Comparison of ENCODE assay signal across 19 mouse cellular contexts in the genomic region with DNA sequence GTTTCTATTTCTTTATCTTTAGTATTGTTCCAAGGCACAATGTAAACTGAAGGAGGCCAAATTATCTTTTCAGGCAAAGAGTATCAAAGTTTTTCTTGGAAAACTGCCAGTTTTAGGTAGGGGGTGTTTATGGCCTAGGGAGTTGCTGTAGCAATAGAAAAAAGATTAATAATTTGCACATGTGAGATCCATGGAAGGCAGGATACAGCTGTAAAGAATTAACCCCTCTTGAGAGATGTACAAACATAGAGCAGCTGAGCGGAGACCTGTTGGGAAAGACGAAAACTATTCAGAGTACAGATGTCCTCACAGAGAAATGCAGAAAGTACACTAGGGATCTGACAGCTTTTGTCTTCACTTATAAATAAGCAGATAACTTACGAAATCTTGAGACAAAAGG.
DNase-seq lines count a peak whose midpoint lies in the region; ATAC-seq and TF ChIP-seq lines count a peak whose summit lies in the region.
"Had no signal": no experiment of that assay in that cellular context is flagged by ENCODE, and none has a peak within 500 bp of the region (broad histone marks: within the 10 kb centered on the region; RNA-seq: fewer than 3 reads in every experiment).

No protein-coding gene starts in this region.

- WGBS in lung, embryonic 14.5 days: 23% methylated on average over 3 of the region's 3 CpGs
- WGBS in embryonic facial prominence, embryonic 10.5 days: 42% methylated on average over 3 of the region's 3 CpGs
- 25% methylated on average over 3 of the region's 3 CpGs for WGBS in intestine, embryonic 16.5 days

- H3K4me2 ChIP-seq in lung, embryonic 14.5 days: no peak overlapping the region
- no peak overlapping the region for H3K4me2 ChIP-seq in intestine, embryonic 16.5 days (ENCODE audit: low read depth, low read length)
- H3K4me2 ChIP-seq: heart, embryonic 11.5 days had no signal

- H3K9ac ChIP-seq in lung, embryonic 14.5 days: no peak overlapping the region
- H3K9ac ChIP-seq in intestine, embryonic 16.5 days (ENCODE audit: low read depth, low read length): no peak overlapping the region

- peak; percentile 68 for ATAC-seq in lung, embryonic 14.5 days (ENCODE audit: insufficient read depth)
- ATAC-seq in intestine, embryonic 16.5 days: peak; percentile 74

- no peak overlapping the region for H3K4me3 ChIP-seq in lung, embryonic 14.5 days (ENCODE audit: low read depth, low read length)
- H3K4me3 ChIP-seq in embryonic facial prominence, embryonic 10.5 days: no peak overlapping the region
- H3K4me3 ChIP-seq in intestine, embryonic 16.5 days (ENCODE audit: low read length): no peak overlapping the region

- DNase-seq in embryo, embryonic 10 days (ENCODE audit: low spot score): peak; percentile 26
- DNase-seq in embryo, embryonic 9.5 days (ENCODE audit: extremely low spot score): no peak
- DNase-seq in lung, embryonic 14.5 days: peak; percentile 56
- no peak for DNase-seq in lung, postnatal 25 days (ENCODE audit: low spot score)
- peak; percentile 13 for DNase-seq in embryonic facial prominence, embryonic 10.5 days (ENCODE audit: low spot score)
- DNase-seq in thymus, postnatal 10 days (ENCODE audit: low spot score in 2 of 2): no peak
- no peak for DNase-seq in ovary, postnatal 14 days (ENCODE audit: low spot score)
- DNase-seq: cerebellum, postnatal 25 days; gastrocnemius, postnatal 25 days; heart, postnatal 36 days; kidney, adult 2 months; liver; lung, adult 18-20 months; right cerebral cortex, adult 18-20 months; spleen, adult 18-20 months; thymus, postnatal 4 days had no signal

- H3K27me3 ChIP-seq in lung, embryonic 14.5 days (ENCODE audit: insufficient read depth, low read length): no peaks in the 10 kb centered on the region
- H3K27me3 ChIP-seq in embryonic facial prominence, embryonic 10.5 days (replicated peaks; ENCODE audit: low read depth, poor library complexity, severe bottlenecking): no peaks in the 10 kb centered on the region
- no peaks in the 10 kb centered on the region for H3K27me3 ChIP-seq in intestine, embryonic 16.5 days (replicated peaks; ENCODE audit: control insufficient read depth, insufficient read depth, low read length)

- no peak for TF ChIP-seq CTCF in lung, embryonic 14.5 days (IDR thresholded peaks at IDR 0.05; ENCODE audit: low read depth)

- no peak overlapping the region for H3K27ac ChIP-seq in lung, embryonic 14.5 days (ENCODE audit: low read depth)
- H3K27ac ChIP-seq in embryonic facial prominence, embryonic 10.5 days (replicated peaks): no peak overlapping the region
- no peak overlapping the region for H3K27ac ChIP-seq in intestine, embryonic 16.5 days (ENCODE audit: low read length)
- H3K27ac ChIP-seq: macrophage had no signal

- H3K4me1 ChIP-seq in lung, embryonic 14.5 days (ENCODE audit: insufficient read depth): no peaks in the 10 kb centered on the region
- H3K4me1 ChIP-seq in embryonic facial prominence, embryonic 10.5 days: peaks cover 22% of the 10 kb centered on the region
- no peaks in the 10 kb centered on the region for H3K4me1 ChIP-seq in intestine, embryonic 16.5 days (ENCODE audit: control insufficient read depth, insufficient read depth, low read length)

- no peaks in the 10 kb centered on the region for H3K36me3 ChIP-seq in lung, embryonic 14.5 days (ENCODE audit: insufficient read depth)
- H3K36me3 ChIP-seq in embryonic facial prominence, embryonic 10.5 days (replicated peaks): no peaks in the 10 kb centered on the region
- H3K36me3 ChIP-seq in intestine, embryonic 16.5 days (ENCODE audit: control insufficient read depth, insufficient read depth, low read length): no peaks in the 10 kb centered on the region

- no peaks in the 10 kb centered on the region for H3K9me3 ChIP-seq in lung, embryonic 14.5 days (ENCODE audit: low read depth, low read length)
- no peaks in the 10 kb centered on the region for H3K9me3 ChIP-seq in embryonic facial prominence, embryonic 10.5 days
- H3K9me3 ChIP-seq in intestine, embryonic 16.5 days (ENCODE audit: control insufficient read depth, low read length): no peaks in the 10 kb centered on the region

Comparison
In these comparisons a context has a peak if more than half of its experiments do, and no peak if none do; other contexts are left out.
1. DNase-seq: peak in embryo, embryonic 10 days (single experiment), lung, embryonic 14.5 days (single experiment) and embryonic facial prominence, embryonic 10.5 days (single experiment); none in embryo, embryonic 9.5 days (single experiment), lung, postnatal 25 days (single experiment), thymus, postnatal 10 days (0 of 2) and ovary, postnatal 14 days (single experiment).